Mouse (Mus musculus) neutrophil, adult 59 days (primary cell): Measurements from ENCODE around the gene Card11. TPM values are rescaled to one million over a fixed set of nuclear protein-coding genes. Genes with fewer than 3 reads are reported as not detected.

Experiments
- total RNA-seq, 2 experiments: library from RNA; stranded (reverse); gene quantifications; 1 replicate in 1 of 2; 2 replicates in 1 of 2; pipeline ENCODE4 v1.2.4; 2023

Card11 gene
- 1 to 10 TPM; 1.2 to 2.8 TPM for total RNA-seq

GRCm38 (mm10) chr5:141000349-141000748 is at the start of gene Card11:
Gene Card11, minus strand, starts transcription at chr5:141000582.

GRCm38 (mm10) chr5:140830314-140831063 is 169.9 kb downstream of the Card11 start, which contains the start of gene Gna12:
Gene Gna12, minus strand, starts transcription at chr5:140830431.

Other genes with a start within 250 kb of the Card11 start
- gene Gna12, start 170.2 kb downstream of the Card11 start, total RNA-seq = 10 to 100 TPM; 31.1 to 31.9 TPM
- gene Sdk1, start 240.9 kb upstream of the Card11 start, total RNA-seq = under 1 TPM; 0.09 to 0.78 TPM